Mouse (Mus musculus): ENCODE results near the gene Lpin2.

The Lpin2 gene

DNA sequence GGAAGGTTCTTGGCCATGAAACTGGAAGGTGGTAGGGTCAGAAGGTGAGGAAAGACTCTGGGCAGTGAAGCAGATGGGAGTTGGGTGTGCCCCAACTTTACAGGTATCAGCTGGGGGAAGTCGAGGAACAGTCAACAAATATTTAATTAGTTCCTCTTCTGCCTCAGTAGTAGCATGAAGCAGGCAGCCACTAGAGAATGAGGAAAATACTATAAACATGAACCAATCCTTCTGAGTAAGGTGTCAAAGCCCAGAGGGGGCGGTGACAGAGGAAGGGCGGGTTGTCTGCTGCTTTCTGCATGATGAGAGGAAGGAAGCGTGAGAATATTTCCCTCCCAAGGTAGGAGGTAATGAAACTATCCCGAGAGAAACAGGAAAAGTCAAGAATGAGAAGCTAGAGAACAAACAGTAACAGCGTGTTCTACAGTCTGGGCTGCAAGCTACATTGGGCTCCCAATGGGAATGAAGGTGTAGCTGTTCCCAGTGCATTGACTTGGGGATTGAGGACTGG, at the start of gene Lpin2:
Lpin2 (plus strand) TSS at position 350 of the 511 bp plus-strand sequence.
- DNase-seq: peak; percentile 61

DNA sequence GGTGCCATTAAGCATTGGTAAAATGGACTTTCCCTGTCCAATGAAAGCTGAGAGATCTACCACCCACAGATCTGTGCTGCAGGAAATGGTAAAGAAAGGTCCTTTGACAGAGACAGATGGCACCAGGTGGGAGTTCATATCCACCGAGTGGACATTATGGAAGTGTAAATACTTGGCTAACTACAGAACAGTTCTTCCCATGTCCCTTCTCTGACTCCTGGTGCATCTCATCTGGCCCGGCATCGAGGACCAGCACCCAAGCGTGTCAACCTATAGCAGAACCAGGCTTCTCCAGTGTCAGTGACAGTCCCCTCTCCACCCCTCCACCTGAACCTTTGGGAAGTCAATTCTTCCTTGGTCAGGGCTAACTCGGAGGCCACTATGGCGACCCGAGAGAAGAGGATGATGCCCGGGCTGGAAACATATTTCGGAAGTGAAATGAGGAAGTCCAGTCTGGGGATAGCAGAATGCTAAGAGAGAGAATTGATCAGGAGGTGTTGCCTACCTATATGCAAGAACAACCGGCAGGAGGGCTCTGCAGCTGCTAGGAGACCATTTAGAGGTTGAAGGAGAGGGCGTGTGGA, 49.4 kb upstream of the Lpin2 start:
- no peak for DNase-seq

DNA sequence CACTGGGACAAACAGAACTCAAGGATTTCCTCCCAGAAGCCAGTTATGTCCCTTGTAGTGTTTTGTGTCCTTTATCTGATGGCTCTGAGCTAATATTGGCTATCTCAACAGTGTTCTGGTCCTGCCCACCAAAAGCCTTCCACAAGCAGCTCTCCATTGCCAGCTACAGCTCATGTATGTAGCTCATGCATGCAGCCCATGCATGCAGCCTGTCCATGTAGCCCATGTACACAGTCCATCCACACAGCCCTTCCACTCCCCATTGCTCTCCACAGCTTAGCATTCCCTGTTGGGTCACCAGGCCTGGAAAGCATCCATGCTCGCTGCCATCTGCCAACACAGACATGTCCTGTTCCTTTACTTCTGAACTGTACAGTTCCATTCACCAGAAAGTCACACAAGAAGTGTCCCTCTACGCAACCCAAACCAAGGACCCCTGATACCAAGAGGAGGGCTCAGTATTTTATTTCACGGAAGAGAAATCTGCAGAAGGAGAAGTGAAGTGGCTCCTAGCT, 47.9 kb upstream of the Lpin2 start:
- peak in 1 of 2 experiments; percentile 32 for DNase-seq

DNA sequence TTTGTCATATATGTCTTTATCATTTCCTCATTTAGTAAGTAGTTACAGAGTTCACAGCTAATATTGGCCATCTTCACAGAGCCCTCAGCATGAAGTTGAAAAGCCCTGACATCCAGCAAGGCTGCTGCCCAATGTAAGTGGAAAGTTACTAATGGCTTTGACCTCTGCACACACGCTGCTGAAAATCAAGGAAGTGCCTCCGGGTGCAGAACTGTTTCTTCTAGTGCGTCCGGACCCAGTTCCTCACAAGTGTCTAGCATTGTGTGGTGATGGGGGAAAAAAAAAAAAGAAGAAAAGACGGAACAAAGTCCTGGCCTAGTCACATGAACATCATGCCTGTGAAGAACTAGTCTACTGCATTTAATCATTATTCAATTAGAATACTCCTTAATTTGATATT, 47.3 kb upstream of the Lpin2 start:
- DNase-seq: peak; percentile 47 to 52

DNA sequence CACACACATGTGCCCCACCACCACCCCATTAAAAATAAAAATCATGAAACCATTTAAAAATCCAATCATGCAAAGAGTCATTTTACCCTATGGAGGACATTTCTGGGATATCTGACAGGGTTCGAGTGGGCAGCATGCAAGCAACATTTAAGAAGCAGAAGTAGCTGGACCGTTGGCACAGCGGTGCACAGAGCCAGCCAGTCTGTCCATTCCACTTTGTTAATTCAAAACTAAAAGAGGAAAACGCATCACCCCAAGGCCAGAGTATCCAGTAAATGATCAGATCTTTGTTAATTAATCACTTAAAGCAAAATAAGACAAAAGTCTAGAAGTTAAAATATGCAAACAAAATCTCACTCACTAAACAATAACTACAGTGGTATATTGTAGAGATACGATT, 46.5 kb upstream of the Lpin2 start:
- no peak for DNase-seq

DNA sequence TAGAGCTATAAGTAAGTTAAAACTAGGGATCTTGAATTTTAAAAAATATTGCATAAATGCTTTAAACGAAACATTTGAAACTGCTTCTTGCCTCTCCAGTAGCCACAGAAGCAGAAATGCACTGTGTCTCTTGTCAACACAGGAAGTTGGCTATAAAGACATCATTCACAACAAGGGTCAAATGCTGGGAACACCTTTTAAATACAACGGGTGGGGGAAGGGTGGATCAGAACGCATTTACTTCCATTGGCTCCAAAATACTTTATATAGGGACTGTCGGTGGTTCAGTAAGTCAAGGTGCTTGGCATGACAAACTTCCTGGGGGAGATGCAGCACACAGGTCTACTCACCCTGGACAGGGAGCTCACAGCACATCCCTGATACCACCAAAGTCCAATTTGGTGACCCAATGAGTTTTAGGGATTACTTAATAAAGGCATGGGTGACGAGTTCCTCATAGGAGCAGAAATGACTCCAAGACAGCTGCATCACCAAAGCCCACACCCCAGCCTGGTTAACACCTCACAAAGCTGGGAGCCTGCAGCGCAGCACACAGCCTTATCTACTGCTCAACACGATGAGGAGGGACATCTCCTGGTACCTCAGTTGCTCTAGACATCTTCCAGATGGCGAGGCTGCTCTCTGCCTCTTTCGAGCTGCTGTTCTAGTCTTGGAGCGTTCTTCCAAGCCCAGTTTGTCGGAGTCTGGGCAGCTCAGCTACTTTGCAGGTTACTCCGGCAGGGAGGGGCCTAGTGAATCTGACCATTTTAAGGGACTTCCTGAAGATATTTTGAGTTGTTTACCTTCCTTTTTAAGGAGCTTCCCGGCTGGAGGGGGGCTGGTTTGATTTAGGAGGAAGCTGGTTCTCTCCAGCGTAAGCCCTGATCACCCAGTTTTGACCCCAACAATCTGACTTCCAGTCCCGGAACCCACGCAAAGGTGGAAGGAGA, 45.7 kb upstream of the Lpin2 start:
- DNase-seq: no peak

DNA sequence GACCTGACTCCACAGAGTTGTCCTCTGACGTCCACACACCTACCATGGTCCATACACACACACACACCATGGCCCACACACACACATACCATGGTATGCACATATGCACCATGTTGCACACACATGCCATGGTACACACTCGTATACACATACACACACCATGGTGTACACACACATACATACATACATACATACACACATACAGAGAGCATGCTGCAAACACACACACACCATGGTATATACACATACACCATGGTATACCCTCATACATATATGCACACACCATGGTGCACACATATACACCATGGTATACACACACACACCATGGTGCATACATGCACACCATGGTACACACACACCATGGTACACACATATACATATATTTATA, 45.0 kb upstream of the Lpin2 start:
- DNase-seq: no peak

DNA sequence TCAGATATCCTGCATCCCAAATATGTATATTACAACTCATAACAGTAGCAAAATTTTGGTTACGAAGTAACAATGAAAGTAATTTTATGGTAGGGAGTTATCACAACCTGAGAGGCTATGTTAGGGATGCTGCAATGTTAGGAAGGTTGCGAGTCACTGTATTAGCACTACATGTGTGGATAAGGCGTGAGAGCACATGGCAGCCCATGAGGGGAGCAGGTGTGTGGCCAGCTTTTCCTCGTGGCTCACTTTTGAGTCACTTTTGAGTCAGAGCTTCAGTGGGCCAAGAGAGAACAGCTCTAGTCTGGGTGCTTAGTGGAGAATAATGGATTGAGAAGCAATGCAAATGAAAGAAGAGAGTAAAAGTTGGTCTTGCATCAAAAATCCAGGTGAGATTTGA, 40.3 kb upstream of the Lpin2 start:
- no peak for DNase-seq

DNA sequence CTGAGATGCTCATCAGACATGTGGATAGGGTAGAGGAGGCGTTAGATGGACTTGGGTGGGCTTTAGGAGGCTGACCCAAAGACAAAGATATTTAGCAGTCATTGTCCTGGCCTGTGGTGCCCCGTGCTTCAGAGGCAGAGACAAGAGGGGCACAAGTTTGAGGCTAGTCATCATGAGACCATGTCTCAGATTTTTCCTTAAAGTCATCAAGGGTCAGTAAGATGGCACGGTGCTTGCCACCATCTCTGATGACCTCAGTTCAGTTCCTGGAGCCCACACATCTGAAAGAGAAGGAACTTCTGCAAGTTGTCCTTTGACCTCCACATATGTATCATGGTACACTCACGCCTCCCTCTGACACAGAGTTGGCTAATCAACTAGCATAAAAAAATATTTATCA, 39.2 kb upstream of the Lpin2 start:
- DNase-seq: no peak

DNA sequence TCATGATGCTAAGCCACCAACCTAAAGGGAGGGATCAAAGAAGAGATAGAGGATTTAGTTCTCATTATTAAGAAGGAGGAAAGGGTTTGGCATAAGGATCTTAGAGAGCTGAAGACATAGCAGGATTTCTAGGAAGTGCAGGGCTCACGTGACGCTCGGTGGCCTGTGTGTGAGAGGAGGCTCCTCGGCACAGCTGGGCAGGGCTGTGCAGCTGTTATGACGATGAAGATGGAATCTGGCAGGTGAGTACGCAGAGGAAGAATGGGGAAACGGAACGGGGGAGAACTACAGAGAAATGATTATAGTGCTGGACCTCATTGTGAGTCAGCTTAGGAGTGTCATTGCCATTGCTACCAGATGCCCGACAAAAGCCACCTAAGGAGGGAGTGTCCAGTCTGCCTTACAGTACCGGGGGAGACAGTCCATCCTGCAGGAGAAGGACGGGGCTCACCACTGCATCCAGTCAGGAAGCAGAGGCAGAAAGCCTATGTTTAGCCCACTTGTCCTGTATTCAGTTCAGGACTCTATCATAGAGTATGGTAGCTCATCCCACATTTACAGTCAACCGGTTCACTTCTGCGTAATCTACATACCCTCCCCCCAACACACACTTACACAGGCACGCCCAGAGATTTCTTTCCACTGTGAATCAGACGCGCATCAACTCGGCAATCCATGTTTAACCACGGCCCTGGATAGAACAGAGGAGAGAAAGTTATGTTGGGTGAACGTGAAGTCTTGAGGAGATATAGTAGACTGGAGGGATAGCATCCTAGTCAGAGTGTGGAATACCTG, 37.8 kb upstream of the Lpin2 start:
- DNase-seq: no peak

DNA sequence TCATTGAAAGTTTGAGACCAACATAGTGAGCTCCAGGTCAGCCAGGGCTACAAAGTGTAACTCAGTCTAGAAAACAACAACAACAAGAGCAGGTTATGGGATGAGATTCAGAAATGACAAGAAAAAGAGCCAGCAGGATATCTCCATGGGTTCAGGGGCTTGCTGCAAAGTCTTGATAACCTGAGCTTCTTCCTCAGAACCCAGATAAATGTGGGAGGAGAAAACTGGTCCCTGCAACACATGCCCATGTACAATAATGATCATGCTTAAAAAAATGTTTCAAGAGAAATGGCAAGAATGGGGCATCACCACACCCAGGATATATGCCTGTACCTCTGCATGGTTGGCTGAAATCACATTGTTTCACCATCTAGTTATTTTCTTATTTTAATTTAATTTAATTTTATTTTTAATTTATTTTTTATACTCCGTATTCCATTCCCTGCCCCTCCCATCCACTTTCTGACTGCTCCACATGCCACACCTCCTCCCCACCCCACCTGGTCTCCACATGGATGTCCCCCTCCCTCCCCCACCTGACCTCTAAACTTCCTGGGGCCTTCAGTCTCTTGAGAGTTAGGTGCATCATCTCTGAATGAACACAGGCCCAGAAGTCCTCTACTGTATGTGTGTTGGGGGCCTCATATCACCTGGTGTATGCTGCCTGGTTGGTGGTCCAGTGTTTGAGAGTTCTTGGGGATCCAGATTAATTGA, 37.0 kb upstream of the Lpin2 start:
- DNase-seq: no peak

DNA sequence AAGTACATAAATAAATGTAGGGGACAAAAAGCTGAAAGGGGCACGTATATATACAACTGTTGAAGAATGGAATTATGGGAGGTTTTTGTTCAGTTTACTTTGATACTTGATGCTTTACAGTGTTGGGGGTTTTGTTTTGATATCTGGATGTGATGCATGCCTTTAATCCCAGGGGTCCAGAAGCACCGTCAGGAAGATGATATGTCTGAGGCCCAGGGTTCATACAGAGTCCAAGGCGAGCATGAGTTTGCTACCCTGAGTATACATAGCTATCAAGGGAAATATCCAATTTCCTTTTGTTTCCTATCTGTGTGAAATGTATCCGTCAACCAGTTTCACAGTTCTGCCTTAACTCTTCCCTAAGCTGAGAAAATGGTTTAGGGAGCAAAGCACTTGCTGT, 29.0 kb upstream of the Lpin2 start:
- no peak for DNase-seq

DNA sequence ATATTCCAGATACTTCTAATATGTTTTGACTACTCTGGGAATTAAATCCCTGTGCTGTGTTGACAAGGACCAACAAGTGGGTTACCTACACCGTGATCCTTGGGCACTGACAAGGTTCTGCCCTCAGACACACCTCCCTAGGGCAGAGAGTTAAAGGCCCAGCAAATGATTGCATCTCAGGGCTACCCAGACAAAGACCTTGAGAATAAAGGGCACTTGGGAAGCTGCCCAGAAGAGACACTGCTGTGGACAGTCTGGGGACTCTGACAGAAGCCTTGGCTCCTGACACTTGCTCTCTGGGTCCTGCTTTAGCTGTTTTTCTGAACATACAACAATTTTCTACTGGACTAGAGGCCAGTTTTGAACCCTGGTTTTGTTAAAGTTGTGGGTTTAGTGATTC, 27.1 kb upstream of the Lpin2 start:
- DNase-seq: no peak

DNA sequence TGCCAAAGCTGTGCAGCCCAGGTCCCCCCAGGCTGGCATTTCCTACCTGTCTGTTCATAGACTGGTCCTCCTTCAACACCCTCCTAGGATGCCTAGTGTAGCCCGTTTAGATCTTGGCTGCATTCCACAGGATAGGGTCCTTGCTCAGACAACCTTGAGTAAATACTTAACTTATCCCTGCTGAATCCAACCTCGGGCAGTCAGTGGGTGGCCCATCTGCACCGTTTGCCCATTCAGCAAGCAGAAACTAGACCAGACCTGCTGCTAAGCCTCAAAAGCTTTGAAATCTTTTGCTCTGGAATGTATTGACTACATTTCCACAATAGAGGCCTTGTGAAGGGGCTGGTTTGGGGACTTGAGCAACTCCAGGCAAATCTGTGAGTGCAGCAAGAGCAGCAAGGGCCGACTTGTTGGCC, 23.2 kb upstream of the Lpin2 start:
- peak in 1 of 2 experiments; percentile 67 for DNase-seq

DNA sequence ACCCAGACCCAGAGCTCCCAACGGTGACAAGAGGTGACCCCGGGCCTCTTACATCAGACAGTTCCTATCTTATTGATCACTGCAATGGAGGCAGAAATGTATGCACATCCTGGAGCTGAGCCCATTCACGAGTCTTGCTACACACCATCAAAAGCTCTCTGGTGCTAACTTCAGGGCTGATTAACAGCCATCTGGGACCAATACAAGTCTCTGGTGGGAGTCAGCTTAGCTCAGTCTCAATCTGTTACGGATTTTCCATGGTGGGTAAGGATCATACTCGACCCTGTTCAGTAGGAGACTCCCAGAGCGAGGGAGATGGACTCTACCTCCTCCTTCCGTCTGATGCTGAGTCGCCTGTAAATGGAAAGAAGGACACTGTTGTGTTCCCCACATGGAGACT, 22.6 kb upstream of the Lpin2 start:
- DNase-seq: no peak

DNA sequence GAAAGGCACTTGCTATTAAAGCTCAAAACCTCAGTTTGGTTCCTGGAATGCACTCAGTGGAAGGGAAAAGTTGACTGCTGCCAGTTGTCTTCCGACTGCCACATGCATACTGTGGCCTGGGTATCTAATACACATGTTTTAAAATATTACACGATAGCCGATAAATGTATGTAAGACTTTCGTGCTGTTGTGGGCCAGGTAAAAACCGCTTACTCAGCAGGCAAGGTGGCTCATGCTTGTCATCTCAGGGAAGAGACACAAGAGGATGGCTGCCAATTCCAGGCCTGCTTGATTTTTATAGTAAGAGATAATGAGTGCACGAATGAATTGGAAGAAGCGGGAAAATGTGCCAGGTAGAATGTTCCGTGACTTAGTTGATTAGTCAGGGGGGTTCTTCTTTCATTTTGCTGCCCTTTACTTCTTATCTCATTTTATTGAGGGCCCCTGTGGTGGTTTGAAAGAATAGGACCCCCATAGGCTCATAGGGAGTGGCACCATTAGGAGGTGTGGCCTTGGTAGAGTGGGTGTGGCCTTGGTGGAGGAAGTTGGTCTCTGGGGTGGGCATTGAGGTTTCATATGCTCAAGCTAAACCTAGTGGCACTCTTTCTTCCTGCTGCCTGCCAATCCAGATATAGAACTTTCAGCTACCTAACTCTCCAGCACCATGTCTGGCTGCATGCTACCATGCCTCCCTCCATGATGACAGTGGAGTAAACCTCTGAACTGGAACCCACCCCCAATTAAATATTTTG, 21.9 kb upstream of the Lpin2 start:
- DNase-seq: no peak

DNA sequence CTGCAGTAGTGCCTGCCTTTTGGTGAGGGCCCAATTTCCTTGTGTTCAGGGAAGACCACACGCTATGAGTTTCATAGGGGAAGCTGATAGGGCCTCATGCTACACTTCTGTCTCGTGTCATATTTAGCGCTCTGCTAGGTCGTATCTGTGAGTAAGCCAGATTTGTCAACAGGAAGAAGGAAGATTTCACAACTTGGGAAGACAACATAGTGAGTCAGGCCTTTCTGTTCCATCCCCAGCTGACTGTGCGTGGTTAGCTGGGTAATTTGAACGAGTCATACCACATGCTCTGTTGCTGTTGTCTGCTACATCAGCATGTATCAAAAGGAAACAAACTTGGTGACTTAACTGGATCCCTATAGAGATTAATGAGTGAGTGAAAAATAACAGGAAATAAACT, 17.4 kb upstream of the Lpin2 start:
- no peak for DNase-seq

DNA sequence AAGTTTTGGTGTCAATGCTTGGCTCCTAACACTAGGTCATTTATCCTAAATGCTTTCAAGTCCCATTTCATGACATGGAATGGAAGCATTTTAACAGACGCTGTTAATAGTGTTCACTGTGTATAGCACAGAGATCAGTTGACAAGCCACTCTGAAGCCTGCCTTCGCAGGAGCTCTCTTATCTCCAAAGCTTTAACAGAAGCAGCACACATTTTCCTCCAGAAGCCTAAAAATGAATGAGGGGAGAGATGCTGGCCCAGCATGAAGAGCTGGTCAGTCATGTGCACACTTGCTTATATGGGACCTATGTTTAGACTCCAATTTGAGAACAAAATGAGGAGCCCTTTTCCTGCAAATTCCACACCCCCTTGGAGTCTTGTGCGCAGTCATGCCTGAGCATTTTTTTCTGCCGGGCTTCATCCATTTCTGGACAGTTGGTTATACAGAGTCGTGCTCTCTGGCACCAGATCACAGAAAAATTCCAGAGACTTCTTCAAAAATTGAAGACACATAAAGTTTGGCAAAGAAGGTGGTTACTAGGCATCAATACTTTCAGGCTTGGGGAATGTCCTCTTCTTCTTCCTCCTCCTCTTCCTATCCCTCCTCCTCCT, 14.1 kb upstream of the Lpin2 start:
- no peak for DNase-seq

DNA sequence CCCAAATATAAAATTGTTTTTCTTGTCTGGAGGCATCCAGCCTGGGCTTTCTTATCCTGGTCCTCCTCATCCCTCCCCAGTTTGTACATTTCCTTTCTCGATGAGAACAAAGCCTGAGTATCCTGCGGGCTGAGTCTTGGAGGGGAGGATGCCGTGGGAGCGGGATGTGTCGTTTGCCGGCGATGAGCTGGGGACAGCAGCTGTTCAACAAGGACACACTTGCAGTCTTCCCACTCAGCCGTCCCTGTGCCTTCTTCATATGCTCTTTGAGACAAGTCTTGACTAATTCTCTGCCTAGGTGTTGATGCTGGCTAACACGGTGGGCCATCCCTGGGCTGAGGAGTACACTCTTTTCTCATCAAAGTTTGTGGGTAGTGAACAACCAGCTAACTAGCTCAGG, 13.5 kb upstream of the Lpin2 start:
- DNase-seq: peak in 1 of 2 experiments; percentile 4

DNA sequence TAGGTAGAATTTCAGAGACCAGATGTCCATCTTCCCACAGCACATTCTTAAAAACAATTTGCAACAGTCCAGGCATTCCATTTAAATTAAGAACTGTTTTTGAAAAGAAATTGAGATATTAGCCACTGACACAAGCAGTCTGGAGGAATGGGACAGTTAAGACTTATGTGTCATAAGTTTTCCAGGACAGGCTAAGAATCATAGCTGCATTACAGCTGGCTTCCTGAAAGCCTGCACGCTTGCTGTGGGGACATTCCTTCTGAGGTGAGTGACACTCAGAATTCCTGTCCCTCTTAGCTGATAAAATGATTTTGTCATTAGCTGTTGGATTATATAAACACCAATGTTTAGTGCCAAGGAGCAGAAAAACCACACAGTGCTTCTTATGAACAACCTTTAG, 12.7 kb upstream of the Lpin2 start:
- DNase-seq: peak in 1 of 2 experiments; percentile 10

DNA sequence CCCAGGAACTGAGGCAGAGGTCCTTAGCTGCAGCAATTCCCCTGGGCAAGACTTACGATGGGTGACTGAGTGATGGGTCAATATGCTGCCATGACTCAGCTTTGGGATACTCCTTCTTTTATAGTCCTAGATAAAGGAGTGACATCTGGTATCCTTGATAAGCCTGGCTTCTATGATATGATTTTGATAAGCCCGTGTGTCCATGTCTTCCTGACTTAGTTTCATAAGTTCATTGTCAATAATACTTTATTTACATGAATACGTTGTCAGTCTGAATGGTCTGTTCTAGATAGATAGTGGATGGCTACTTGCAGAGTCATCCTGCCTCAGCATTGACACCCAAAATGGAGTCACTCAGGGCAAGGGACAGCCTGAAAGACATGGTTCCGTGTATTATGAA, 11.2 kb upstream of the Lpin2 start:
- no peak for DNase-seq
